ENCODE assay signal across 17 mouse cellular contexts in genomic region chr4:25932546-25932945, GRCm38 (mm10).
"Had no signal": no experiment of that assay in that cellular context is flagged by ENCODE, and none has a peak within 500 bp of the region (broad histone marks: within the 10 kb centered on the region; RNA-seq: fewer than 3 reads in every experiment).

No protein-coding gene starts in this region.

- DNase-seq: layer of hippocampus, postnatal 36 days; left cerebral cortex, postnatal 4 days; lung, adult 2 months; lung, postnatal 14 days; lung, postnatal 4 days; midbrain, embryonic 14.5 days; thymus, adult 18-20 months; thymus, postnatal 36 days had no signal

- H3K9ac ChIP-seq: limb, embryonic 12.5 days; limb, embryonic 15.5 days; liver, embryonic 12.5 days; liver, embryonic 15.5 days had no signal

- H3K27ac ChIP-seq: hindbrain, postnatal 0 days; left cerebral cortex, adult 2 months; limb, embryonic 12.5 days; limb, embryonic 15.5 days; liver, embryonic 12.5 days; liver, embryonic 15.5 days had no signal

- H3K4me1 ChIP-seq: limb, embryonic 12.5 days; limb, embryonic 15.5 days; liver, embryonic 12.5 days; liver, embryonic 15.5 days had no signal

- ATAC-seq: hindbrain, postnatal 0 days; inflammation-experienced regulatory T-cells, adult 6 months; intestine, embryonic 16.5 days; liver, embryonic 12.5 days had no signal

- H3K27me3 ChIP-seq: limb, embryonic 12.5 days; limb, embryonic 15.5 days; liver, embryonic 12.5 days; liver, embryonic 15.5 days had no signal

- H3K4me2 ChIP-seq: limb, embryonic 12.5 days; limb, embryonic 15.5 days; liver, embryonic 12.5 days; liver, embryonic 15.5 days; midbrain, embryonic 11.5 days had no signal

- H3K9me3 ChIP-seq: limb, embryonic 12.5 days; limb, embryonic 15.5 days; liver, embryonic 12.5 days; liver, embryonic 15.5 days had no signal

- H3K4me3 ChIP-seq: left cerebral cortex, adult 2 months; limb, embryonic 12.5 days; limb, embryonic 15.5 days; liver, embryonic 12.5 days; liver, embryonic 15.5 days had no signal

- H3K36me3 ChIP-seq: limb, embryonic 12.5 days; limb, embryonic 15.5 days; liver, embryonic 12.5 days; liver, embryonic 15.5 days had no signal
